Mouse (Mus musculus) megakaryocyte, embryonic 14.5 days (primary cell): ENCODE measurements at regions not wholly inside any gene's neighbourhood (a gene's known extent, or its start where the extent isn't known, plus 50 kb on each side); places are given as distances from the start of the nearest gene placed in this dataset.
"Not testable (repeated sequence)": the region's sequence is repeated elsewhere in the genome, so short reads cannot be mapped to it uniquely, and the experiment has no call there.

Experiments
- FLI1 ChIP-seq: IDR thresholded peaks from 2 replicates; pipeline ENCODE4 v1.6.1; 2012; ENCODE audit warnings: low read length, inconsistent platforms, mixed read lengths
- GATA1 ChIP-seq: IDR thresholded peaks from 3 replicates; pipeline ENCODE4 v1.6.1; 2012; ENCODE audit warnings: mixed read lengths, low read length, inconsistent platforms, borderline replicate concordance

DNA sequence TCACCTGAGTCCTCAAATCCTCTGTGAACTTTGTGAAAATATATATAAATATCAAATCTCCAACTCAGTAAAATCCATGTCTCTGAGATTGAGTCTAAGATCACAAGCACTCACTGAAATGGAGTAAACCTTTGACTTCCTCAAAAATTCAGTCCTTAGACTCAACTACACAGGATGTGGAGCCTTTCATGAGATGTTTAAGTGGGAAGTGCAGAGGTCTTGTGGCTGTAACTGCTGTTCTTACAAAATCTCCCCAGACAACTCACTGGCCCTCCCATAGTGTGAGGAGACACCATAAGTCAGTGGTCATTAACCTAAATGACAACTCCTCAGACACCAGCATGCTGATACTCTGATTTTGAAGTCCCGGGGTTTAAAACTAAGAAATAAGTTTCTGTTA lies 59.2 kb upstream of the Lrrc8b start:
- not testable (repeated sequence) for TF ChIP-seq GATA1, FLI1
